Mouse (Mus musculus): ENCODE results near the gene Gm128. TPM values are rescaled to one million over a fixed set of nuclear protein-coding genes. Genes with fewer than 3 reads are reported as not detected.

The Gm128 gene
- polyA plus RNA-seq, 1 experiment = 0.04 TPM

DNA sequence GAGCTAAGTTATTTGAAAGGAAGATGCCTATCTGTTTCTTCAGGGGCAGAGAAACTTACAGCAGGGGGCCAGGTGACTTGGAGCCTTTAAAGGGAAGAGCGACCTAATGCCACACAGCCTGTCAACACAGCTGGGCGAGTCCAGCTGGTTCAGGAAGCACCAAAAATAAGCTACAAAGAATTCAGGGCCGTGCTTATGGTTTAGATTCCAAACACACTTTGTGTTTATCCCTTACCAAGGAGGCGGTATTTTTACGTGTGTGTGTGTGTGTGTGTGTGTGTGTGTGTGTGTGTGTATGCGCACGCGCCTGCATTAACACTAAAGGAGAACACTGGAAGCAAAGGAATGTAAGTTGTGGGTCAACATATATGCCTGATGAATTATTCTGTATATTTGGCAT is 39.3 kb upstream of the Gm128 start:
- TF ChIP-seq POLR2AphosphoS2 (IDR thresholded peaks at IDR 0.05; ENCODE audit: insufficient read length, low read depth) (no peak), MAX (IDR thresholded peaks at IDR 0.05; ENCODE audit: low read depth) (no peak), TCF12 (IDR thresholded peaks at IDR 0.05; ENCODE audit: insufficient read depth, poor library complexity, severe bottlenecking) (peak; percentile 52), USF1 (IDR thresholded peaks at IDR 0.05; ENCODE audit: low read depth) (no peak), E2F4 (IDR thresholded peaks at IDR 0.05; ENCODE audit: insufficient read depth) (no peak), POLR2A (IDR thresholded peaks at IDR 0.05; ENCODE audit: insufficient read length, low read depth) (no peak), TCF3 (IDR thresholded peaks at IDR 0.05; ENCODE audit: insufficient read length, low read depth) (peak; percentile 2), MYOG (IDR thresholded peaks at IDR 0.05; ENCODE audit: control insufficient read depth in 1 of 3, insufficient read depth in 1 of 3, insufficient read length in 2 of 3, low read depth in 2 of 3) (peak in 2 of 3 experiments; percentile 78 to 83), SRF (IDR thresholded peaks at IDR 0.05; ENCODE audit: control insufficient read depth, insufficient read length, low read depth) (no peak), CEBPB (IDR thresholded peaks at IDR 0.05; ENCODE audit: insufficient read depth, poor library complexity, severe bottlenecking) (no peak), REST (IDR thresholded peaks at IDR 0.05; ENCODE audit: insufficient read depth, insufficient read length) (no peak), MYOD1 (IDR thresholded peaks at IDR 0.05; ENCODE audit: control insufficient read depth in 1 of 3, insufficient read length in 2 of 3, low read depth in 2 of 3) (peak in 2 of 3 experiments; percentile 52 to 67)
- peak overlapping the region; percentile 51 for H3ac ChIP-seq (ENCODE audit: control insufficient read depth, insufficient read length)
- peak overlapping the region; percentile 53 for H3K4me2 ChIP-seq (ENCODE audit: low read depth)
- H3K27me3 ChIP-seq (ENCODE audit: control insufficient read depth, insufficient read depth, insufficient read length) = no peaks in the 10 kb centered on the region
- no peaks in the 10 kb centered on the region for H3K36me3 ChIP-seq (ENCODE audit: control insufficient read depth, insufficient read depth)
- peaks cover 34% of the 10 kb centered on the region for H3K79me2 ChIP-seq (ENCODE audit: control insufficient read depth, insufficient read depth)
- peak overlapping the region; percentile 84 for H3K4me3 ChIP-seq

DNA sequence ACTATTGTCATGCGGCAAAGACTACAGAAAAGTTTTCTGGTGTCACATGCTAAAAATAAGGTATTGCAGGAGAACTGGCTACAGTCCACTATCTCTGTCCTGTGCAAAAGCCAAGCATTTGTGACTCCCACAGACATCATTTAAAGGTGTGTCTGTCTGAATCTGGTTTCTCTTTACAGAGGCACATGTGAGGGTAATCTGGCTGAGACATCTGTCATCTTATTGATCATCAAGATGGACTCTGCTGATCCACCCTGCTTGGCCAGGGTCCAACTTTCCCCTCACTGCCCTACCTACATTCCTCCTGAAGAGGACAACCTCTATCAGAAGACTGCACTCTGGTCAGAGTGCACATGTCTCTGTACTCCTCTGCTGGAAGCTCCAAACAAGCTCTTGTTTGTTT is 35.8 kb upstream of the Gm128 start:
- TF ChIP-seq POLR2A (IDR thresholded peaks at IDR 0.05; ENCODE audit: insufficient read length, low read depth) (no peak), TCF12 (IDR thresholded peaks at IDR 0.05; ENCODE audit: insufficient read depth, poor library complexity, severe bottlenecking) (no peak), MYOD1 (IDR thresholded peaks at IDR 0.05; ENCODE audit: control insufficient read depth in 1 of 3, insufficient read length in 2 of 3, low read depth in 2 of 3) (peak in 1 of 3 experiments; percentile 15)
- H3K4me2 ChIP-seq (ENCODE audit: low read depth) = peak overlapping the region; percentile 40
- H3K36me3 ChIP-seq (ENCODE audit: control insufficient read depth, insufficient read depth) = no peaks in the 10 kb centered on the region
- no peaks in the 10 kb centered on the region for H3K27me3 ChIP-seq (ENCODE audit: control insufficient read depth, insufficient read depth, insufficient read length)
- H3K4me3 ChIP-seq = no peak overlapping the region
- no peak overlapping the region for H3ac ChIP-seq (ENCODE audit: control insufficient read depth, insufficient read length)
- peaks cover 35% of the 10 kb centered on the region for H3K79me2 ChIP-seq (ENCODE audit: control insufficient read depth, insufficient read depth)

DNA sequence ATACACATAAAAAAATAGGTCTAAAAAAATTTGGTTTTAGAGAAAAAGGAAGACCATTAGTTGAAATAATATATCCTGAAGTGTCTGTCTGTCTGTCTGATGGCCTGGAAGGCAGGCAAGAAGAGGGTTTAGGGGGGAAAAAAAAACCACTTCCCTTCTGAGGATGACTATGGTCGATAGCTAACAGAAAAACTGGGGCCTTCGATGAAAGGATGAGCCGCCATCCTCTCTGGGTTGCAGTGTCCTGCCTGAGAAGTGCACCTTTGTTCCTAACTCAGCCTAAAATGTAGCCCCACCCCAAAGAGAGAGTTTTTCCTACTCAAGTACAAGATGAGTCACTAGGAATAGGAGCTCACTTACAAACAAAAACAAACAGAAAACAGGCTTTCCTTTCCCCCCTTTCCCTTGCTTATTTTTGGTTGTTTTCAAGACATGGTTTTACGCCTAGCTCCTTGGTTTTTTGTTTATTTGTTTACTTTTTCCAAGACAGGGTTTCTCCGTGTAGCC is 35.1 kb upstream of the Gm128 start:
- H3K36me3 ChIP-seq (ENCODE audit: control insufficient read depth, insufficient read depth) = no peaks in the 10 kb centered on the region
- no peak overlapping the region for H3ac ChIP-seq (ENCODE audit: control insufficient read depth, insufficient read length)
- peaks cover 31% of the 10 kb centered on the region for H3K79me2 ChIP-seq (ENCODE audit: control insufficient read depth, insufficient read depth)
- no peak for TF ChIP-seq CEBPB (IDR thresholded peaks at IDR 0.05; ENCODE audit: insufficient read depth, poor library complexity, severe bottlenecking)
- no peak for TF ChIP-seq SRF (IDR thresholded peaks at IDR 0.05; ENCODE audit: control insufficient read depth, insufficient read length, low read depth)
- TF ChIP-seq POLR2AphosphoS2 (IDR thresholded peaks at IDR 0.05; ENCODE audit: insufficient read length, low read depth) = no peak
- no peak for TF ChIP-seq REST (IDR thresholded peaks at IDR 0.05; ENCODE audit: insufficient read depth, insufficient read length)
- no peak for TF ChIP-seq MYOG (IDR thresholded peaks at IDR 0.05; ENCODE audit: control insufficient read depth in 1 of 3, insufficient read depth in 1 of 3, insufficient read length in 2 of 3, low read depth in 2 of 3)
- no peak for TF ChIP-seq TCF12 (IDR thresholded peaks at IDR 0.05; ENCODE audit: insufficient read depth, poor library complexity, severe bottlenecking)
- no peak for TF ChIP-seq MYOD1 (IDR thresholded peaks at IDR 0.05; ENCODE audit: control insufficient read depth in 1 of 3, insufficient read length in 2 of 3, low read depth in 2 of 3)
- TF ChIP-seq E2F4 (IDR thresholded peaks at IDR 0.05; ENCODE audit: insufficient read depth) = no peak
- TF ChIP-seq TCF3 (IDR thresholded peaks at IDR 0.05; ENCODE audit: insufficient read length, low read depth) = no peak
- TF ChIP-seq POLR2A (IDR thresholded peaks at IDR 0.05; ENCODE audit: insufficient read length, low read depth) = no peak
- TF ChIP-seq USF1 (IDR thresholded peaks at IDR 0.05; ENCODE audit: low read depth) = no peak
- no peak for TF ChIP-seq MAX (IDR thresholded peaks at IDR 0.05; ENCODE audit: low read depth)
- no peaks in the 10 kb centered on the region for H3K27me3 ChIP-seq (ENCODE audit: control insufficient read depth, insufficient read depth, insufficient read length)
- no peak overlapping the region for H3K4me3 ChIP-seq
- H3K4me2 ChIP-seq (ENCODE audit: low read depth) = peak overlapping the region; percentile 40

DNA sequence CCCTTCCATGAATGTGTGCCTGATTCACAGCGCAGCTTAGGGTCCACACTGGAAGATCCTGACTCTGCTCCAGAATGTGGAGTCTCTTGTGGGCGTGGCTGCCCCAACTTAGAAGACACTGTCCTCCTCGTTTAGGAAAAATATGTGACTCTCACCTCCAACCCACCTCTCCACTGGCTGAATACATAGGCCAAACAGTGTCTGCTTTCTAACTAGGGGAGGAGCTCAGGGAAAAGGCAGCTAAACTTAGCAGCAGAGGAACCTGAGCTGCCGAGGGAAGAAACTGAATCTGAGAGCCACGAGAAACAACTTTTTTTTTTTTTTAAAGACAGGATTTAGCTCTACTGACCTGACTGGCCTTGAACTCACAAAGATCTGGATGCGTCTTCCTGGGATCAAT is 33.8 kb upstream of the Gm128 start:
- no peak for TF ChIP-seq MYOD1 (IDR thresholded peaks at IDR 0.05; ENCODE audit: control insufficient read depth in 1 of 3, insufficient read length in 2 of 3, low read depth in 2 of 3)
- TF ChIP-seq CEBPB (IDR thresholded peaks at IDR 0.05; ENCODE audit: insufficient read depth, poor library complexity, severe bottlenecking) = no peak
- no peak for TF ChIP-seq MAX (IDR thresholded peaks at IDR 0.05; ENCODE audit: low read depth)
- H3K79me2 ChIP-seq (ENCODE audit: control insufficient read depth, insufficient read depth) = peaks cover 35% of the 10 kb centered on the region

DNA sequence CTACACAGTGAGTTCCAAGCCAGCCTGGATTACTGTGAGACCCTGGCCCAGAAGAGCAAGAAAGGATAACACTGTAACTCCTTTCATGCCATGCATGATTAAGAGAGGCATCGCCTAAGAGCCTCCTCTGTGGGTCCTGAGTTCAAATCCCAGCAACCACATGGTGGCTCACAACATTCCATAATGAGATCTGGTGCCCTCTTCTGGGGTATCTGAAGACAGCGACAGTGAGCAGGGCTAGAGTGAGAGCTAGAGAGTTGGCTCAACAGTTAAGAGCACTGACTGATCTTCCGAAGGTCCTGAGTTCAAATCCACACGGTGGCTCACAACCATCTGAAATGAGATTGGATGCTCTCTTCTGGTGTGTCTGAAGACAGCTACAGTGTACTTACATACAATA is 33.1 kb upstream of the Gm128 start:
- no peak for TF ChIP-seq TCF3 (IDR thresholded peaks at IDR 0.05; ENCODE audit: insufficient read length, low read depth)
- TF ChIP-seq POLR2A (IDR thresholded peaks at IDR 0.05; ENCODE audit: insufficient read length, low read depth) = no peak
- no peak for TF ChIP-seq E2F4 (IDR thresholded peaks at IDR 0.05; ENCODE audit: insufficient read depth)
- no peak for TF ChIP-seq MAX (IDR thresholded peaks at IDR 0.05; ENCODE audit: low read depth)
- TF ChIP-seq REST (IDR thresholded peaks at IDR 0.05; ENCODE audit: insufficient read depth, insufficient read length) = no peak
- no peak for TF ChIP-seq MYOG (IDR thresholded peaks at IDR 0.05; ENCODE audit: control insufficient read depth in 1 of 3, insufficient read depth in 1 of 3, insufficient read length in 2 of 3, low read depth in 2 of 3)
- no peak for TF ChIP-seq POLR2AphosphoS2 (IDR thresholded peaks at IDR 0.05; ENCODE audit: insufficient read length, low read depth)
- no peak for TF ChIP-seq MYOD1 (IDR thresholded peaks at IDR 0.05; ENCODE audit: control insufficient read depth in 1 of 3, insufficient read length in 2 of 3, low read depth in 2 of 3)
- TF ChIP-seq CEBPB (IDR thresholded peaks at IDR 0.05; ENCODE audit: insufficient read depth, poor library complexity, severe bottlenecking) = no peak
- TF ChIP-seq SRF (IDR thresholded peaks at IDR 0.05; ENCODE audit: control insufficient read depth, insufficient read length, low read depth) = no peak
- TF ChIP-seq TCF12 (IDR thresholded peaks at IDR 0.05; ENCODE audit: insufficient read depth, poor library complexity, severe bottlenecking) = no peak
- TF ChIP-seq USF1 (IDR thresholded peaks at IDR 0.05; ENCODE audit: low read depth) = no peak
- Histone ChIP-seq H3K4me3 (no peak overlapping the region), H3K4me2 (ENCODE audit: low read depth) (no peak overlapping the region), H3K79me2 (ENCODE audit: control insufficient read depth, insufficient read depth) (peaks cover 33% of the 10 kb centered on the region), H3ac (ENCODE audit: control insufficient read depth, insufficient read length) (no peak overlapping the region), H3K27me3 (ENCODE audit: control insufficient read depth, insufficient read depth, insufficient read length) (no peaks in the 10 kb centered on the region), H3K36me3 (ENCODE audit: control insufficient read depth, insufficient read depth) (no peaks in the 10 kb centered on the region)

More for the DNA sequence above, 33.8 kb upstream of the Gm128 start:
- no peak overlapping the region for H3K4me2 ChIP-seq (ENCODE audit: low read depth)
- no peak overlapping the region for H3ac ChIP-seq (ENCODE audit: control insufficient read depth, insufficient read length)
- H3K36me3 ChIP-seq (ENCODE audit: control insufficient read depth, insufficient read depth) = no peaks in the 10 kb centered on the region
- no peak overlapping the region for H3K4me3 ChIP-seq
- H3K27me3 ChIP-seq (ENCODE audit: control insufficient read depth, insufficient read depth, insufficient read length) = no peaks in the 10 kb centered on the region
